Mouse (Mus musculus) kidney, postnatal 10 days (tissue): ENCODE results near the gene Mfsd6.

Source experiments
- DNase-seq: peaks from one replicate; pipeline ENCODE4 v3.0.0; 2021; ENCODE audit warnings: mixed read lengths

Mfsd6 gene

DNA sequence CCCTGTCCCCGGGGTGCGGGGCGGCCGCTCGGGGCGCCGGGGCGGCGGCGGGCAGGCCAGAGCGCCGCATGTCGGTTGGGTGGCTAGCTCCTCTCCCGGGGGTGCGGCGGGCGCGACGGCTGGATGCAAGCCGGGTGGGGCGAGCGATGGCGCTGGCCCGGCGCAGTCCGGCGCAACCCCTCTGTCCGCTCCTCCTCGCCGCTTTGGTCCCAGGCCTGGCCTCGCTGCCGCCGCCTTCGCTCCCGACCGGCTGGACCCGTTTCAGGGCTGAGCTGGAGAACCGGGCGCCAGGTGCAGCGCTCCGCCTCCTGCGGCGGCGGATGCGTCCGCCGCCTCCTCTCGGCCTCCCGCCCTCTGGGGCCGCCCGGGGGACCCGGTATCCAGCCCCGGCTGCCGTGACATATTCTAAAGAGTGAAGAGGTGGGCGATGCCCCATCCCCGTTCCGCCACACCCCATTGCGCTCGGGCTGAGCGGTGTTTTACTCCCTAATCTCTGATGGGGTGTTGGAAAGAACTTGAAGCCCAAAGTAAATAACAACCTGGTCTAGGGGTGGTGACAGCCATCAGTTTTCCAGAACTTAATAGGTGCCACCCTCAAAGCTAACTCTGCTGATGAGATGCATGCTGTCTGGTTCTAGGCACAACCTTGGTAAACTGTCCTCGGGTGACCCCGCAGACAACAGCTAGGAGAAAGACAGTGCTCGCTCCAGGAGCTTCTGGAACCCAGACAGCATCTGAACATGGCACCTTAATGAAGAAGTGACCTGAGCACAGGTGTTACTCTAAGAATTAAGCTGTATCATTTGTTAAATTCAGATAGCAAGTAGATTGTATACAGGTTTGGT, at the start of gene Mfsd6:
Gene Mfsd6 (minus strand): TSS at position 407 of the 845 bp plus-strand sequence.
- peak; percentile 70 for DNase-seq

- peak; percentile 58 for DNase-seq
These were observed 38.2 kb upstream of the Mfsd6 start for GRCm38 (mm10) chr1:52765176-52766111.

DNA sequence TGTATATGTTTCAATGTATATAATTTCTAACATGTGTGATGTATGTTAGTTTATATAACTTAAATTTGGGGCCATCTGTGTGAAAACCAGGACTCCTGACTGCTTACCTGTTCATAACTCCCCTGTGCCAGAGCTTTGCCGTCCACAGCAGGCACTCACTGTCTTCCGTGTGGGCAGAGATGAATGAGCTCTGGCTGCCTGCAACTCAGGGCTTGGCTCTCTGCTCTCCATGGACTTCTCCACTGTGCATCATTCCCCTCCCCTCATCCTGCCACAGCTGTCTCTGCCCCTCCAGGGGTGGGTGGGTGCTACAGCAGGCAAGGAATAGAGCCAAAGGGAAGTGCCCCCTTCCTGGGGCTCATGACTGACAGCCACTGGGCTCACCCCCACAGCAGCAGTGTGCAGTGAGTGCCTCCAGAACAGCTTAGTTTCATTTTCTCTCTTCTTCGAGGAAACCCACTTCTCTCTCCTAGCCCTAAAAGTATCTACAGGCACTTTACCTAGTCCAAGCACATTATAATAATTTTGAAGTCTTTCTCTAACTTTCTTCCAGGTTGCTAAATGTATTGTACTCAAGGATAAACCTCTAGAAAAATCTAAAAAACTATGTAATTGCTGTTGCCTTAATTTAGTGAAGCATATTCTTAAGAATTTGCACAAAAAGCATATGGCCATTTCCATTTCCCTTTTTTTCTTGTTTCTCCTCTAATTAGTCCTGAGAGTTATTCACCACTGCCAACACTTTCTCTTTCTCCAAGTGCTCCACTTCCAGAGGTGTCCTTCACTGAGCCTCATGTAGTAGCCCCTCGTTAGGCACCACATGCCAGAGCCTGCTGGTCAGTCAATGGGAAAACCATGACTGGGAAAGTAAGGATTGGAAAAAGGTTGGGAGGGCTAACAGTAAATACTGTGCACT, 36.9 kb upstream of the Mfsd6 start:
- no peak for DNase-seq

- DNase-seq: no peak
These were observed 30.9 kb upstream of the Mfsd6 start for GRCm38 (mm10) chr1:52758174-52758573.

GRCm38 (mm10) chr1:52754331-52754730, 27.1 kb upstream of the Mfsd6 start:
- DNase-seq: no peak

GRCm38 (mm10) chr1:52753828-52754227, 26.6 kb upstream of the Mfsd6 start:
- DNase-seq: no peak

- DNase-seq: no peak
These were observed 25.4 kb upstream of the Mfsd6 start for GRCm38 (mm10) chr1:52752706-52753105.

GRCm38 (mm10) chr1:52751634-52752033, 24.4 kb upstream of the Mfsd6 start:
- no peak for DNase-seq

GRCm38 (mm10) chr1:52749978-52750377, 22.7 kb upstream of the Mfsd6 start:
- no peak for DNase-seq

- DNase-seq: peak; percentile 77
These were observed 21.0 kb upstream of the Mfsd6 start for GRCm38 (mm10) chr1:52748260-52748659.

DNA sequence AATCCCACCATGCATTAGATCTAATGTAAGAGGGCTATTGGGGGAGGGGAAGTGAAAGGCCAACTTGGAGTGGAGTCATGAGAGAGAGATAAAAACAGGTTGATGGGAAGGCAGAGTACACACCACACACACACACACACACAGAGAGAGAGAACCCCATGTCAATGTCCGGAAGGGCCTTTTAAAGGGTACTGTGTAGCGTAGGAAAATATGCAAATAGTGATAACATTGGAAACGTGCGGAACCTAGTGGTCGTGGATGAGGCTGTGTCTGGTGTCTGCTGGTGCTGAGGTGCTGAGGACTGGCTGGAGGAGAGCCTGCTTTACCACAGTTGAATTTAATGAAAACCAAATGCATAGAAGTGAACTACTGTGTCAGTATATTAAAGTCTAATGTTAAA, 15.3 kb upstream of the Mfsd6 start:
- no peak for DNase-seq

GRCm38 (mm10) chr1:52734208-52734607, 6.9 kb upstream of the Mfsd6 start:
- DNase-seq: no peak

GRCm38 (mm10) chr1:52730258-52730657, 3.0 kb upstream of the Mfsd6 start:
- no peak for DNase-seq

GRCm38 (mm10) chr1:52728857-52729489, 1.7 kb upstream of the Mfsd6 start:
- DNase-seq: no peak

DNA sequence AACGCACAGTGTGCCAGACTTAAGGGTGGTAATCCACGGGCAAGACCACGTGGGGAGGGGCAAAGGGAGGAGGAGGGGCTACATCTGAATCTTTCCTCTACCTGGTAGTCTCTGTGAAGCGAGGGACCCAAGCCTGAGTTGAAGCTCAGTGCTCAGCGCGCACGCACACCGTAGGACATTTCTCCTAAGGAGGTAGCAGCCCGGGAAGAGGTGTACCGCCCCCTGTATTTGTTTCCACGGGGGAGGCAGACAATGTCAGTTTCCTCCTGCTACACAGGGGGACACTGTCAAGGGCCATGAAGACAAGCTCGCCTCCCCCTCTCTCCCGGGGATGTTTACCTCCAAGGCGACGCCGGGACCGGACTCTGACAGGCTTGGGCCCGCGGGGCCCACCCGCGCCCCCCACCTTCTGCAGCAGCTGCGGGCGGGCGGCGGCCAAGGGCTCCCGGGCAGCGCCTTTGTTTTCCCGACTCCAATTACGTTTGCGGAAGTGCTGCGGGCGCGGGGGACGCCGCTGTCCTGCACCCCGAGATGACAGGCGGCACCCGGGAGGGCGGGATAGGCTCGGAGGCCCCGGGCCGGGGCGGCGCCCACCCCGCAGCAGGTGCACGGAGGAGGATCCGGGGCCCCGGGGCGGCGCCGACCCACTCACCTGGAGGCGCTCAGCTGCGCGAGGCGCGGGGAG, 749 bp downstream of the Mfsd6 start:
- DNase-seq: peak; percentile 65

- DNase-seq: no peak
These were observed 4.7 kb downstream of the Mfsd6 start for GRCm38 (mm10) chr1:52722586-52722985.

DNA sequence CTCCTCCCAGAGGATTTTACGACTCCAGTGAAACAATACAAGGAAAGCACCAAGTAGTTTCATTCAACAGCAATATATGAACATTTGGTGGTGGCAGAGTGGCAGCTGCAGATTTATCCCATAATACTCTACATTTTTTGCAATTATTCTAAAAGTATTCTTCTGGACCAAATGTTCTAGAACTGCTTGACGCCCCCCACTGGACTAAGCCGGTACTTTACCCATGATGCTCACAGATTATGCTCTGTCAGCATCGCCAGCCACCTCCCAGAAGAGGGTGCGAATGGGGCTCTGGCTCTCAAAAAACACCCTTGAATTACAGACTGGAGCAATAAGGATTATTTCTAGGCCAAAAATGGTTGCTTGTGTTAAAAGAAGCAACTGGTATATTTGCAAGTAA, 8.2 kb downstream of the Mfsd6 start:
- peak; percentile 30 for DNase-seq

- no peak for DNase-seq
These were observed 9.1 kb downstream of the Mfsd6 start for GRCm38 (mm10) chr1:52718068-52718748.

DNA sequence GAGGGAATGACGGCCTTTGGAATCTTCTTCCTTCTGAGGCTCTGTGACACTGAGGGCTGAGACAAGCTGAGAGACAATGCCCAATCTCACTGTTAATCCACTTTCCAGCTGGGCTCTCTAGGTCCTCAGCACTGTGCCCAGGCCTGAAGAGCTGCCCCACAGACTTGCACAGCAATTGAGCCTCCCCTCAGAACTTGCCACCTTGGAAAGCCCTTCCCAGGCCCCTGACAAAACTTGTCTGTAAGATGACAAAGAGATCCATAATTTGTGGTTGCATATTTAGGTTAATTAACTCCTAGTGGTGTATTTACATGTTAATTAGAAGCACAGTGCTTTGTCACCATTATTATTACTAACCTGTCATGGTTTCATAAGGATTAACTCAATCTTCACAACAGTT, 12.8 kb downstream of the Mfsd6 start:
- DNase-seq: no peak

GRCm38 (mm10) chr1:52714021-52714420, 13.2 kb downstream of the Mfsd6 start:
- no peak for DNase-seq

GRCm38 (mm10) chr1:52708745-52709144, 18.5 kb downstream of the Mfsd6 start:
- no peak for DNase-seq
